Mouse (Mus musculus) MEL (cell line): ENCODE results near the gene Sult6b1.

ENCODE experiments used
- CHD2 ChIP-seq: IDR thresholded peaks from 2 replicates; pipeline ENCODE4 v1.6.1; 2011; ENCODE audit warnings: low read length, improper control_type of control experiment
- CTCF ChIP-seq, 3 experiments: IDR thresholded peaks in 2 of 3; conservative IDR thresholded peaks in 1 of 3; 2 replicates each; pipeline ENCODE4 v1.5.1; 2011 to 2012; ENCODE audit warnings: low read length in 3 of 3, low read depth in 2 of 3, mild to moderate bottlenecking in 2 of 3, improper control_type of control experiment in 1 of 3, inconsistent platforms in 1 of 3, mixed read lengths in 1 of 3, moderate library complexity in 1 of 3; ENCODE audit not compliant: control insufficient read depth in 1 of 3, insufficient read depth in 1 of 3, poor library complexity in 1 of 3, severe bottlenecking in 1 of 3
- E2F4 ChIP-seq: IDR thresholded peaks from 2 replicates; pipeline ENCODE4 v1.6.1; 2011; ENCODE audit warnings: low read depth, low read length, improper control_type of control experiment, borderline replicate concordance
- EP300 ChIP-seq, 2 experiments: IDR thresholded peaks; 2 replicates each; pipeline ENCODE4 v1.6.1; 2011; ENCODE audit warnings: improper control_type of control experiment in 2 of 2, low read length in 2 of 2, low read depth in 1 of 2, mild to moderate bottlenecking in 1 of 2
- GABPA ChIP-seq: IDR thresholded peaks from 2 replicates; pipeline ENCODE4 v1.6.1; 2012; ENCODE audit warnings: low read depth, mild to moderate bottlenecking, inconsistent platforms, low read length, improper control_type of control experiment, moderate library complexity
- GATA1 ChIP-seq: IDR thresholded peaks from 2 replicates; pipeline ENCODE4 v1.6.1; 2011; ENCODE audit warnings: low read depth, low read length, improper control_type of control experiment
- MXI1 ChIP-seq: IDR thresholded peaks from 2 replicates; pipeline ENCODE4 v1.6.1; 2011; ENCODE audit warnings: mild to moderate bottlenecking, low read depth, low read length, improper control_type of control experiment
- MYC ChIP-seq: IDR thresholded peaks from 2 replicates; pipeline ENCODE4 v1.6.1; 2011; ENCODE audit warnings: low read depth, mild to moderate bottlenecking, low read length, improper control_type of control experiment, moderate library complexity
- POLR2A ChIP-seq, 2 experiments: IDR thresholded peaks; 2 replicates each; pipeline ENCODE4 v1.6.1; 2011 to 2012; ENCODE audit warnings: low read length in 2 of 2, mild to moderate bottlenecking in 2 of 2, control low read depth in 1 of 2, improper control_type of control experiment in 1 of 2, low read depth in 1 of 2, moderate library complexity in 1 of 2; ENCODE audit not compliant: control insufficient read depth in 1 of 2, insufficient read depth in 1 of 2, poor library complexity in 1 of 2
- SMC3 ChIP-seq: IDR thresholded peaks from 2 replicates; pipeline ENCODE4 v1.6.1; 2011; ENCODE audit warnings: low read depth, low read length, improper control_type of control experiment
- TAL1 ChIP-seq: IDR thresholded peaks from 2 replicates; pipeline ENCODE4 v1.6.1; 2012; ENCODE audit warnings: mild to moderate bottlenecking, inconsistent platforms, low read length, moderate library complexity, mixed read lengths
- UBTF ChIP-seq: IDR thresholded peaks from 2 replicates; pipeline ENCODE4 v1.6.1; 2012; ENCODE audit warnings: low read depth, mild to moderate bottlenecking, inconsistent platforms, low read length, improper control_type of control experiment, moderate library complexity, borderline replicate concordance; ENCODE audit not compliant: insufficient read depth
- USF1 ChIP-seq: IDR thresholded peaks from 2 replicates; pipeline ENCODE4 v1.6.1; 2014; ENCODE audit warnings: low read depth, mild to moderate bottlenecking, inconsistent platforms, low read length, improper control_type of control experiment, moderate library complexity
- ZNF384 ChIP-seq: IDR thresholded peaks from 2 replicates; pipeline ENCODE4 v1.6.1; 2012; ENCODE audit warnings: low read depth, mild to moderate bottlenecking, inconsistent platforms, low read length, improper control_type of control experiment

DNA sequence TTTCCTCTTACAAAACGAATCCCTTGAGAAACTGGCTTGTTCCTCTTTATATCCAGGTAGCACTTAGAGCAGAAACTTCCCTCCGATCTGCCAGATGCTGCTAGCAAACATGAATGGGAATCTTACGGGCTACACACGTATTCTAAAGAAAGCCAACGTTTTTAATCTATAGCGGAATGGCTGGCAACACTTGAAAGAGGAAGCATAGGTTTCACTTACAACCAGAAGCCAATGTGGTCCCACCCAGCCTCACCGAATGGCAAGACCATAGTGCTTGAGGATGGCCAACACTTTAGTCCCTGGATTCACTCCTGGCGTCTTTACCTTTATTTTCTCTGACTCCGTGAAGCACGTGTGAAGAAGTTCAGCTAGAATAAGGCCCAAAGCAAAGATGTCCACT, 50.5 kb downstream of the Sult6b1 start:
- TF ChIP-seq GATA1 (no peak), CTCF (IDR thresholded peaks at IDR 0.05 in 2 of 3, conservative IDR thresholded peaks at IDR 0.05 in 1 of 3; ENCODE audit: control insufficient read depth in 1 of 3, insufficient read depth in 1 of 3, low read depth in 2 of 3, low read length in 3 of 3, poor library complexity in 1 of 3, severe bottlenecking in 1 of 3) (no peak), POLR2A (IDR thresholded peaks at IDR 0.05; ENCODE audit: control insufficient read depth in 1 of 2, insufficient read depth in 1 of 2, low read depth in 1 of 2, low read length in 2 of 2, poor library complexity in 1 of 2) (no peak), MXI1 (no peak), GABPA (no peak), SMC3 (no peak), USF1 (no peak), EP300 (IDR thresholded peaks at IDR 0.05; ENCODE audit: low read depth in 1 of 2, low read length in 2 of 2) (no peak), TAL1 (no peak), MYC (no peak), UBTF (no peak), ZNF384 (no peak), E2F4 (no peak), CHD2 (no peak)
